Mouse (Mus musculus): Measurements from ENCODE around the gene Rasal2. TPM values are rescaled to one million over a fixed set of nuclear protein-coding genes. Genes with fewer than 3 reads are reported as not detected.
A peak's percentile ranks its signal among the peaks of the same experiment; 100 is the strongest.
"Not testable (repeated sequence)": the region's sequence is repeated elsewhere in the genome, so short reads cannot be mapped to it uniquely, and the experiment has no call there.

Rasal2 gene
- polyA plus RNA-seq, 1 experiment from 2014 or later, result 31.0 TPM

DNA sequence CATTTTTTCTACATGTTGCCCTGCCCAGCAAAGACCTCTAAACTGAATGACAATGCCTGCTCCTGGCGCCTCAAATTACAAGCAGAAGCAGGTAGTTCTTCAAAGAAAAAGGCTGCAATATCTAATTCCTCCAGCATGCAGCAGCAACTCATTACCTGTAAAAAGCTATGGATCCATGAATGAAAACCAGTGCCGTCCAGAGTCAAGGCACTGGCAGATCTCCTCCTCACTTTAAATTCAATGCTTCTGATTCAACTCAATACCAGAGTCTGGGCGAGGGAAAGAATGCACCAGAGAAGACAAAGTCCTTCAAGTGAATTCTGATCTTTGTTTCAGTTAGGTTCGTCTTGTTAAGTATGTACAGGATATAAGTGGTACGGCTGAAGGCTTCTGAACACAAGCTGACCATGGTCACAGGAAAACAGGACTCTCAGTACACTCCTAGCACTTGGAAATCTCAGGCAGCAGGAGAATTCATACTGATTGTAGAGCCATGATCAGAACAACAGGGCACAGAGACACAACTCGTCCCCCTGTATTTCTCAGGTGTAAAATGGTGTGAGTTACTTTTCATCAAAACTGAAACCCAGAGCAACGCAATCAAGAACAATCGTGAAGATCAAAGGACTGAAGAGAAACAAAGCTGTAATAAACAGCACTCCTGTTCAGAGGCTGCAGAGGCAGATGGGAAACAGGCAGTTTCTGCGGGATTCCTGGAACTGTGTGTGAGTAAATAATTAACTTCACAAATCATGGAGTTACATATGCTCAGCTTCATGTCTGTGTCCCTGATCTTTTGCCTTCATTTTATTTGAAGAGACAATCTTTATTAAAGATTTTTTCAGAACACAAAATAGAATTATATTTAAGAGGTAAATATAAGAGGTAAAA lies 158.6 kb downstream of the Rasal2 start:
- Histone ChIP-seq H3K4me2 (no peak overlapping the region), H3K4me3 (no peak overlapping the region), H3K9ac (no peak overlapping the region), H3K36me3 (ENCODE audit: poor library complexity, severe bottlenecking) (no peaks in the 10 kb centered on the region), H3K9me3 (replicated peaks) (no peaks in the 10 kb centered on the region), H3K4me1 (peaks cover 18% of the 10 kb centered on the region), H3K27ac (peak overlapping the region; percentile 44; the same call in 1 of the 2 replicates), H3K27me3 (no peaks in the 10 kb centered on the region)
- 54% methylated on average over 9 of the region's 9 CpGs for WGBS
- ATAC-seq, result no peak

DNA sequence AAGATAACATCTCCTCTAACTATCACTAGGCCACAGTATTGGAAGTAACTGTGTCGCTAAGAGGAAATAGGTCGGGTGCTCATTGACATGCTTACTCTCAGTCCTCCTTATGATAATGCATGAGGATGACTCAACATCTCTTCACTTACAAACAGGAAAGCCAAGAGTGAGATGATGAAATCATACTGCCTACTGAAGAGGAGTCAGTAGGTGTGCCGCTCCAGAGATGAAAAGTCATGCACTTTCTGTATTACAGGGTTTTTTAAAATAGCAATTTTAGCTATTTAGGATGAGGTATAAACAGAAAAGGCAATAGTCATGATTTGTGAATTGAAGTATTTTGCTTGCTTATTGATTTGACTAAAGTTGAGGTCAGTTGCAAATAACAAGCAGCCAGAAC lies 164.3 kb downstream of the Rasal2 start:
- H3K9ac ChIP-seq, result no peak overlapping the region
- no peak overlapping the region for H3K4me3 ChIP-seq
- WGBS, result 94% methylated on average over 3 of the region's 3 CpGs
- H3K27me3 ChIP-seq, result no peaks in the 10 kb centered on the region
- peaks cover 18% of the 10 kb centered on the region for H3K4me1 ChIP-seq
- no peak overlapping the region for H3K27ac ChIP-seq
- H3K4me2 ChIP-seq, result no peak overlapping the region
- no peaks in the 10 kb centered on the region for H3K36me3 ChIP-seq (ENCODE audit: poor library complexity, severe bottlenecking)
- ATAC-seq, result no peak
- H3K9me3 ChIP-seq (replicated peaks), result no peaks in the 10 kb centered on the region

- Histone ChIP-seq H3K4me2 (no peak overlapping the region), H3K4me3 (no peak overlapping the region), H3K27ac (no peak overlapping the region), H3K27me3 (no peaks in the 10 kb centered on the region), H3K9ac (no peak overlapping the region), H3K4me1 (peaks cover 18% of the 10 kb centered on the region), H3K9me3 (replicated peaks) (no peaks in the 10 kb centered on the region), H3K36me3 (ENCODE audit: poor library complexity, severe bottlenecking) (no peaks in the 10 kb centered on the region)
- ATAC-seq, result no peak
- WGBS, result 72% methylated on average over 3 of the region's 3 CpGs
Measured at GRCm38 (mm10) chr1:157247341-157247740, 165.1 kb downstream of the Rasal2 start.

GRCm38 (mm10) chr1:157246779-157247178 lies 165.6 kb downstream of the Rasal2 start:
- Histone ChIP-seq H3K9me3 (replicated peaks) (no peaks in the 10 kb centered on the region), H3K4me2 (no peak overlapping the region), H3K4me3 (no peak overlapping the region), H3K9ac (no peak overlapping the region), H3K36me3 (ENCODE audit: poor library complexity, severe bottlenecking) (no peaks in the 10 kb centered on the region), H3K27ac (no peak overlapping the region), H3K27me3 (no peaks in the 10 kb centered on the region), H3K4me1 (peaks cover 18% of the 10 kb centered on the region)
- WGBS, result 75% methylated on average over 1 of the region's 1 CpGs
- ATAC-seq, result no peak

DNA sequence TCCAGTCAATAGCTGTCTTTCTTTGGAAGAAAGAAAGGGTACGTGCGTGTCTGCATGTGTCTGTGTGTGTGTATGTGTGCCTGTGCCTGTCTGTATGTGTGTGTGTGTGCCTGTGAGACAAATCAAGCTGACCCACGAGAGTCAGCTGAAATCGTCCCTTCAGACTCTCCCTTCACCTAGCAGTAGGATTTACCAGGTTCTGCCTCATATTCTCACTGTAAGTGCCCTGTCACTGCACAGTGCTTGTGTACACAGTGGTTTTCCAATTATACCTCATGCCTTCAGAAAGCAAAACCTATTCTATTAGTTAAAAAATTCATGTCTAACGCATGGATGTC lies 168.0 kb downstream of the Rasal2 start:
- Histone ChIP-seq H3K9me3 (replicated peaks) (no peaks in the 10 kb centered on the region), H3K9ac (peak overlapping the region; percentile 69), H3K4me2 (peak overlapping the region; percentile 56), H3K27ac (peak overlapping the region; percentile 85), H3K36me3 (ENCODE audit: poor library complexity, severe bottlenecking) (no peaks in the 10 kb centered on the region), H3K27me3 (no peaks in the 10 kb centered on the region), H3K4me1 (peaks cover 18% of the 10 kb centered on the region), H3K4me3 (peak overlapping the region; percentile 39)
- peak; percentile 77 for ATAC-seq
- 17% methylated on average over 5 of the region's 5 CpGs for WGBS

- Histone ChIP-seq H3K4me1 (peaks cover 18% of the 10 kb centered on the region), H3K36me3 (ENCODE audit: poor library complexity, severe bottlenecking) (no peaks in the 10 kb centered on the region), H3K4me2 (peak overlapping the region; percentile 56), H3K4me3 (peak overlapping the region; percentile 39), H3K9me3 (replicated peaks) (no peaks in the 10 kb centered on the region), H3K27ac (peak overlapping the region; percentile 85), H3K9ac (peak overlapping the region; percentile 69), H3K27me3 (no peaks in the 10 kb centered on the region)
- 13% methylated on average over 7 of the region's 7 CpGs for WGBS
- peak; percentile 69 for ATAC-seq
Measured at GRCm38 (mm10) chr1:157243576-157244452, 168.6 kb downstream of the Rasal2 start.

GRCm38 (mm10) chr1:157239687-157240086 lies 172.7 kb downstream of the Rasal2 start:
- ATAC-seq, result no peak
- Histone ChIP-seq H3K4me1 (peaks cover 13% of the 10 kb centered on the region), H3K9ac (no peak overlapping the region), H3K9me3 (replicated peaks) (no peaks in the 10 kb centered on the region; the same call in 1 of the 2 replicates), H3K36me3 (ENCODE audit: poor library complexity, severe bottlenecking) (no peaks in the 10 kb centered on the region), H3K4me2 (no peak overlapping the region), H3K27ac (no peak overlapping the region), H3K4me3 (no peak overlapping the region), H3K27me3 (no peaks in the 10 kb centered on the region)
- WGBS, result 95% methylated on average over 1 of the region's 1 CpGs

GRCm38 (mm10) chr1:157236650-157237344 lies 175.6 kb downstream of the Rasal2 start:
- H3K36me3 ChIP-seq (ENCODE audit: poor library complexity, severe bottlenecking); H3K4me2 ChIP-seq; H3K4me3 ChIP-seq; H3K9ac ChIP-seq; ATAC-seq; H3K27me3 ChIP-seq; H3K4me1 ChIP-seq; H3K9me3 ChIP-seq (replicated peaks); H3K27ac ChIP-seq: not testable (repeated sequence)
- WGBS, result 97% methylated on average over 4 of the region's 4 CpGs

DNA sequence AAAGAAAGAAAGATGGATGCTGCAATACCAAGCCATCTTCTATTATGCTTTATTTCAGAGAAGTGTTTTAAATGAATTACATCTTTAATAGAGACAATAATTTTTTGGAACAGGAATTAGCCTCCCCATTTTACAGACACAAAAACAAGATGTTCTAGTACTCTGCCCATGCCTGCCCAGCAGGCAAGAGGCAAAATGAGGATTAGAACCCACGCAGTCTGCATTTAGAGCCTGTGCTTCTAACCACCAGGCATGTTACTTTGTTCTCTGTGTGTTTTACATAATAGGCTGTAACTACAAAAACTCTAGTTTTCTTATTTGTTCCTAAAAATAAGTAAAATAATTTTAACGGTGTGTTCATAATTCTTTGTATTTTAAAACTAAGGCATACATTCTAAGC lies 178.9 kb downstream of the Rasal2 start:
- Histone ChIP-seq H3K36me3 (ENCODE audit: poor library complexity, severe bottlenecking) (no peaks in the 10 kb centered on the region), H3K4me1 (peaks cover 18% of the 10 kb centered on the region), H3K4me2 (no peak overlapping the region), H3K9ac (no peak overlapping the region), H3K9me3 (replicated peaks) (no peaks in the 10 kb centered on the region; the same call in 1 of the 2 replicates), H3K4me3 (no peak overlapping the region), H3K27ac (no peak overlapping the region), H3K27me3 (no peaks in the 10 kb centered on the region)
- WGBS, result 86% methylated on average over 2 of the region's 2 CpGs
- no peak for ATAC-seq

DNA sequence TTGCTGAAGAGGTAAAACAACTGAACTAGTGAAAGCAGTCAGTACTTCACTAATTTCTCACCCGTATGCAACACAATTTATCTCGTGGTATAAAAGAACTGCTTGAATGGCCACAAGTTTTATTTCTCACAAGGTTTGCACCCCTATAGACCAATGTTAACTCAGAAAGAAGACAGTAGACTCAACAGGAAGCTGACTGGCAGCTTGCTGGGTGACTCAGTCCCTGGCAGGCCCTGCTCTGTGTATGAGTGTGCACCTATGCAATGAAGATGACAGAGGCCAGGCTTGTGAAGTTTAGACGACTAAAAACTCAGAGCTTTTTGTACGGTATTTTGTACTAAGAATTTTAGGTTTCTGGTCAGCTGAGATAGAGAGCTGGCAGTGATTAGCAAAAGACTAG lies 180.0 kb downstream of the Rasal2 start:
- WGBS, result 51% methylated on average over 4 of the region's 4 CpGs
- Histone ChIP-seq H3K27ac (no peak overlapping the region), H3K4me3 (no peak overlapping the region), H3K9ac (no peak overlapping the region), H3K4me1 (peaks cover 18% of the 10 kb centered on the region), H3K9me3 (replicated peaks) (no peaks in the 10 kb centered on the region; the same call in 1 of the 2 replicates), H3K27me3 (no peaks in the 10 kb centered on the region), H3K36me3 (ENCODE audit: poor library complexity, severe bottlenecking) (no peaks in the 10 kb centered on the region), H3K4me2 (no peak overlapping the region)
- no peak for ATAC-seq

- no peaks in the 10 kb centered on the region for H3K36me3 ChIP-seq (ENCODE audit: poor library complexity, severe bottlenecking)
- H3K9ac ChIP-seq, result no peak overlapping the region
- H3K4me2 ChIP-seq, result peak overlapping the region; percentile 43
- H3K27me3 ChIP-seq, result no peaks in the 10 kb centered on the region
- H3K4me1 ChIP-seq, result peaks cover 21% of the 10 kb centered on the region
- H3K9me3 ChIP-seq (replicated peaks), result no peaks in the 10 kb centered on the region
- WGBS, result 11% methylated on average over 8 of the region's 8 CpGs
- H3K27ac ChIP-seq, result peak overlapping the region; percentile 35; the same call in 1 of the 2 replicates
- H3K4me3 ChIP-seq, result no peak overlapping the region
- ATAC-seq, result peak; percentile 53; the same call in 1 of the 2 replicates
Measured at GRCm38 (mm10) chr1:157231016-157231415, 181.4 kb downstream of the Rasal2 start.

GRCm38 (mm10) chr1:157230386-157230785 lies 182.0 kb downstream of the Rasal2 start:
- Histone ChIP-seq H3K9me3 (replicated peaks) (no peaks in the 10 kb centered on the region), H3K36me3 (ENCODE audit: poor library complexity, severe bottlenecking) (no peaks in the 10 kb centered on the region), H3K4me2 (no peak overlapping the region), H3K27ac (no peak overlapping the region), H3K4me3 (no peak overlapping the region), H3K9ac (no peak overlapping the region), H3K27me3 (no peaks in the 10 kb centered on the region), H3K4me1 (peaks cover 24% of the 10 kb centered on the region)
- ATAC-seq, result no peak
- WGBS, result 60% methylated on average over 2 of the region's 2 CpGs
